Mouse (Mus musculus): ENCODE measurements at regions not wholly inside any gene's neighbourhood (a gene's known extent, or its start where the extent isn't known, plus 50 kb on each side); places are given as distances from the start of the nearest gene placed in this dataset.

- no peak for DNase-seq (ENCODE audit: low spot score)
These were observed 218.6 kb upstream of the Tacr3 start for GRCm38 (mm10) chr3:134610244-134610643.

- DNase-seq (ENCODE audit: low spot score): no peak
These were observed 217.1 kb upstream of the Tacr3 start for GRCm38 (mm10) chr3:134611516-134612297.

- DNase-seq (ENCODE audit: low spot score): no peak
These were observed 216.6 kb upstream of the Tacr3 start for GRCm38 (mm10) chr3:134612298-134612616.

GRCm38 (mm10) chr3:134629166-134630134, 199.4 kb upstream of the Tacr3 start:
- DNase-seq (ENCODE audit: low spot score): no peak

- DNase-seq (ENCODE audit: low spot score): no peak
These were observed 198.7 kb upstream of the Tacr3 start for GRCm38 (mm10) chr3:134630135-134630516.

- no peak for DNase-seq (ENCODE audit: low spot score)
These were observed 179.9 kb upstream of the Tacr3 start for GRCm38 (mm10) chr3:134648727-134649445.

GRCm38 (mm10) chr3:134654051-134654450, 174.8 kb upstream of the Tacr3 start:
- no peak for DNase-seq (ENCODE audit: low spot score)

GRCm38 (mm10) chr3:134694893-134695292, 133.9 kb upstream of the Tacr3 start:
- DNase-seq (ENCODE audit: low spot score): no peak

GRCm38 (mm10) chr3:134718620-134719019, 110.2 kb upstream of the Tacr3 start:
- no peak for DNase-seq (ENCODE audit: low spot score)

- no peak for DNase-seq (ENCODE audit: low spot score)
These were observed 93.1 kb upstream of the Tacr3 start for GRCm38 (mm10) chr3:134735684-134736083.

GRCm38 (mm10) chr3:134761108-134761507, 67.7 kb upstream of the Tacr3 start:
- no peak for DNase-seq (ENCODE audit: low spot score)

- no peak for DNase-seq (ENCODE audit: low spot score)
These were observed 65.4 kb upstream of the Tacr3 start for GRCm38 (mm10) chr3:134763264-134763936.

Measured in testis, postnatal 14 days (tissue).